Mouse (Mus musculus) heart, adult 11 months (tissue): ENCODE results near the gene Serpina1e.
"Not testable (repeated sequence)": the region's sequence is repeated elsewhere in the genome, so short reads cannot be mapped to it uniquely, and the experiment has no call there.

Experiments used
- DNase-seq: peaks from one replicate; pipeline ENCODE4 v3.0.0; 2022

The Serpina1e gene

GRCm38 (mm10) chr12:103962337-103962736 is 3.6 kb upstream of the Serpina1e start:
- DNase-seq: no peak

DNA sequence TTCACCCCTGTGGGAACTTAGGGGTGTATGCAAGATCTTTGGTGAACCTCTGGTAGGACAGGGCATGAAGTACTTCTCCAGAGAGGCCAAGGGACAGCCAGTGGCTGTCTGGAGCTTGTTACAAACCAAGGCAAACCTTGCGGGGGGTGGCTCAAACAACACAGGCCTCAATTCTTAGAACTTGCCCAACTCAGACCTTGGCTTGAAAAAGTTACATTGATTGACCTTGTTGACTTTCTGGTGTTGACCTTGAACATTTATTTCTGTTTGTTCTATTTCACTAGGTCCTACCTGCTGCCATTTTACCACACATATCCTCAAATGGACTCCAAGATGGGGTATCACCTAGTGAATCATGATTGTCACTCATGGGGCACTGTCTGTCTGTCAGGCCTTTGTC is 2.9 kb upstream of the Serpina1e start:
- no peak for DNase-seq

GRCm38 (mm10) chr12:103956555-103956954 is 2.2 kb downstream of the Serpina1e start:
- DNase-seq: not testable (repeated sequence)

DNA sequence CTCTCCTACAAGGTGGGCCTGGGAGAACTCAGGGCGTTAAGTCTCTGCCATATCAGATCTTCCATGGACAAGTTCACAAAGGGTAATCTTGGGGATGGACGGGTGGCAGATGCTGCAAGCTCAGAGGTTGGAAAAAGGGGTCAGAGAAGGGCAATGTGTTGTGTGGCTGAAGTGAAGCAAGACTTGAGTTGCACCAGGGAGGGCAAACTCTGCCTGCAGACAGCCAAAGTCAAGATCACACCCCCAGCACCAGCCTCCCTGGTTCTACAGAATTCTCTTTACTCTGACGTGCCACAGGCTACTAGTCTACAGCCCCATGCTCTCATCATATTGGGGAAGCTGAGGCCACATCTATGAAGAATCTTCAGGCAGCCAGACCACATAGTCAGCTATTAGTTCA is 5.8 kb downstream of the Serpina1e start:
- DNase-seq: not testable (repeated sequence)

- peak; percentile 64 for DNase-seq
Observed at GRCm38 (mm10) chr12:103946243-103946642, 12.5 kb downstream of the Serpina1e start.

DNA sequence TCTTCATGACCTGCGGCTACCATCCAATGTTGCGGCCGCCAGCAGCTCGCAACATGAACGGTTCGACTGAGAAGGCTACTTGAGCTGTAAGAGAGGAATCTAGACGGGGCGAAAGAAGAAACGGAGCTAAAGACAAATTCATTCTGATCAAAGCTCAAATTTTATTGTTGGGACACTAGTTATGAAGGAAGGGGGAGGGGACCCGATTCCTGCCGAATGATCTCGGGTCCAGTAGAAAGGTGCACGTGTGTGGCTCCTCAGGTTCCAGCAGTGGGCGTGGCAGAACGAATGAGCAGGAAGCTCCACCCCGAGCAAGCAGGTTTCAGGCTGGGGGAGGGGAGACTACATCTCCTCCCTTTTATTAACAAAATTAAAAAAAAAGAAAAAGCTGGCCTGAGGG is 49.6 kb downstream of the Serpina1e start:
- peak; percentile 40 for DNase-seq

DNA sequence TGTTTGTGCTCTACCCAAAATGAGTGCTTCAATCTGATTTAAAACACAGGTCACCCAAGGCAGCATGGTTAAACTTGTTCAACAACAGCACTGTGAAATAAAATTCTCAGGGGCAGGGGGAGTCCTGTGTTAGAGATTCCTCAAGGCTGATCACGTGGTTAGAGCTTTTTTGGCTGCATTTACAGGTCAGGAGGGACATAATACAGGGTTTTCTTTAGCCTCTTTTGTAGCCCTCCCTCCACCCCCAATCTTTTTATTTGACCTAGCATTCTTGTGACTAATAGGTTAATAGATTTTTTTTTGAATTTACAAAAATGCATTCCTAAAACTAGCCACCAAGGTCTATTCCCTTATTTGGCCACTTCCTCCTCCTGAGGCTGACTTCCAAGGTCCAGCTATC is 51.0 kb downstream of the Serpina1e start:
- DNase-seq: peak; percentile 66

DNA sequence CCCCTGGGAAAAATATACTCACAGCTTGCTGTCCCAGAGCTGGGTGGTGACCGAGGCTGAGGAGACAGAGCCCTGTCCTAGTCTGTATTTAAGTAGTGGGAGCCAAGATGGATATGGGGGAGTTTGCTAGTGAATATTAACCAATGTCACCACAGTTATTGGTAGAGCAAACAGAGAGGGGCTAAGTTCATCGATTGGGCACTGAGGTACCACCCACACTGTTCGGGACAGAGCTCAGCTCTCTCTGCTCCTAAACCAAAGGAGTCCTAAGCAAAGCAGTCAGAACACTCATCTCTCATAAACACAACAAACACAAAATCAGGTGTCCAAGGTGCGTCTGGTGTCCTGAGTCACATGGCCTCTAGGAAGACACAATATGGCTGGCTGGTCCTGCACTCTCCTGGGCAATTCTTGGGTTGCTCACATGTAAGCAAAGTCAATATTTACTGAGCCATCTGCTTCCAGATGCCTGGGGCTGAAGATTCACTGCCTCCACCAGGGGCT is 53.9 kb downstream of the Serpina1e start, which contains the start of gene Serpina1c:
TSS of gene Serpina1c (minus strand) at position 51 of the 504 bp plus-strand sequence.
- DNase-seq: not testable (repeated sequence)

DNA sequence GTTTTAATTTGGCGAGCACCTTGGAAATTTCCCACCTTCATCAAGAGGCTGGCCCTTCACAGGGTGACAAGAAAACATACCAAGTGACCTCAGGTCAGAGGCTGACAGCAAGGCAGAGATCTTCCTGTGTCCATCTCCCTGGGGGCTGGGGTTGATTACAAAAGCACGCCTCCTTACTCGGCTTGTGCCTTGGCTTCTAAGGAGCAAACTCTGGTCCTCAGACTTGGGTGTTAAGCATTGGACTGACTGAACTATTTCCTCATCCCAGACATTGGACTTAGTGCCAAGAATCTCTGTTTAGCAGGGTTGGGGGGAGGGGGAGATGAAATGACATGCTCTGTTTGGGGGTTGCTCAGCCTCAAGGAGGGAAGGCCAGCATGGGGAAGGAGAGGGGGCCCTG is 56.8 kb downstream of the Serpina1e start:
- DNase-seq: peak; percentile 92
